Mouse (Mus musculus): ENCODE measurements around the gene Eme2. TPM values are rescaled to one million over a fixed set of nuclear protein-coding genes. Genes with fewer than 3 reads are reported as not detected.

Eme2 gene
- polyA plus RNA-seq, 1 experiment from 2014 or later, result 42.7 TPM

GRCm38 (mm10) chr17:24841133-24841532 is 53.8 kb downstream of the Eme2 start:
- H3K9ac ChIP-seq, result no peak overlapping the region
- no peak overlapping the region for H3K4me3 ChIP-seq (replicated peaks)
- H3K9me3 ChIP-seq, result no peaks in the 10 kb centered on the region
- H3K4me1 ChIP-seq, result no peaks in the 10 kb centered on the region
- H3K27me3 ChIP-seq, result peaks cover 32% of the 10 kb centered on the region
- no peak for ATAC-seq (ENCODE audit: low FRiP score)
- no peaks in the 10 kb centered on the region for H3K36me3 ChIP-seq (replicated peaks)
- 53% methylated on average over 4 of the region's 4 CpGs for WGBS
- no peak overlapping the region for H3K27ac ChIP-seq
- H3K4me2 ChIP-seq, result no peak overlapping the region

GRCm38 (mm10) chr17:24840341-24840740 is 54.5 kb downstream of the Eme2 start:
- no peak overlapping the region for H3K4me2 ChIP-seq
- H3K4me1 ChIP-seq, result no peaks in the 10 kb centered on the region
- H3K36me3 ChIP-seq (replicated peaks), result no peaks in the 10 kb centered on the region
- ATAC-seq (ENCODE audit: low FRiP score), result no peak
- peaks cover 31% of the 10 kb centered on the region for H3K27me3 ChIP-seq
- no peak overlapping the region for H3K9ac ChIP-seq
- no peaks in the 10 kb centered on the region for H3K9me3 ChIP-seq
- H3K4me3 ChIP-seq (replicated peaks), result no peak overlapping the region
- no peak overlapping the region for H3K27ac ChIP-seq
- WGBS, result 69% methylated on average over 5 of the region's 5 CpGs

- 80% methylated on average over 8 of the region's 8 CpGs for WGBS
- ATAC-seq (ENCODE audit: low FRiP score), result no peak
- Histone ChIP-seq H3K9me3 (no peaks in the 10 kb centered on the region), H3K4me1 (no peaks in the 10 kb centered on the region), H3K4me2 (no peak within 1 kb of the TSS), H3K4me3 (replicated peaks) (no peak within 1 kb of the TSS), H3K27me3 (peaks cover 26% of the 10 kb centered on the region), H3K36me3 (replicated peaks) (no peaks in the 10 kb centered on the region), H3K9ac (no peak within 1 kb of the TSS), H3K27ac (no peak within 1 kb of the TSS)
Observed at GRCm38 (mm10) chr17:24839842-24840241, 55.0 kb downstream of the Eme2 start, which contains the start of gene Hagh. Hagh (plus strand) TSS chr17:24840143.

Other genes starting within 250 kb of the Eme2 start
- gene Slc9a3r2, start 244.8 kb downstream of the Eme2 start, polyA plus RNA-seq (2016; fragmentation: Nextera tagmentation; extraction: Ambion mirVana), result 18.3 and 21.9 TPM in 2 replicates
- gene Npw, start 236.6 kb downstream of the Eme2 start, polyA plus RNA-seq (2016; fragmentation: Nextera tagmentation; extraction: Ambion mirVana), result not detected in 2 replicates
- 25.5 and 26.9 TPM in 2 replicates for gene Zfp598, start 225.4 kb downstream of the Eme2 start, polyA plus RNA-seq (2016; fragmentation: Nextera tagmentation; extraction: Ambion mirVana)
- 27.8 and 33.5 TPM in 2 replicates for gene Syngr3, start 205.1 kb downstream of the Eme2 start, polyA plus RNA-seq (2016; fragmentation: Nextera tagmentation; extraction: Ambion mirVana)
- gene Gfer, start 198.9 kb downstream of the Eme2 start, polyA plus RNA-seq (2016; fragmentation: Nextera tagmentation; extraction: Ambion mirVana), result 49.1 and 50.2 TPM in 2 replicates
- 1.6 and 2.6 TPM in 2 replicates for gene Noxo1, start 198.9 kb downstream of the Eme2 start, polyA plus RNA-seq (2016; fragmentation: Nextera tagmentation; extraction: Ambion mirVana)
- 94.7 and 98.0 TPM in 2 replicates for gene Tbl3, start 187.4 kb downstream of the Eme2 start, polyA plus RNA-seq (2016; fragmentation: Nextera tagmentation; extraction: Ambion mirVana)
- gene Rnf151, start 177.0 kb downstream of the Eme2 start, polyA plus RNA-seq (2016; fragmentation: Nextera tagmentation; extraction: Ambion mirVana), result 0.29 TPM in 1 of 2 replicates, not detected in the other
- 946 and 1,025 TPM in 2 replicates for gene Rps2, start 177.0 kb downstream of the Eme2 start, polyA plus RNA-seq (2016; fragmentation: Nextera tagmentation; extraction: Ambion mirVana)
- gene Ndufb10, start 170.6 kb downstream of the Eme2 start, polyA plus RNA-seq (2016; fragmentation: Nextera tagmentation; extraction: Ambion mirVana), result 195 and 201 TPM in 2 replicates
- not detected in 2 replicates for gene Rpl3l, start 167.3 kb downstream of the Eme2 start, polyA plus RNA-seq (2016; fragmentation: Nextera tagmentation; extraction: Ambion mirVana)
- 18.8 and 19.5 TPM in 2 replicates for gene Msrb1, start 158.4 kb downstream of the Eme2 start, polyA plus RNA-seq (2016; fragmentation: Nextera tagmentation; extraction: Ambion mirVana)
- 1.1 and 1.7 TPM in 2 replicates for gene Hs3st6, start 142.1 kb downstream of the Eme2 start, polyA plus RNA-seq (2016; fragmentation: Nextera tagmentation; extraction: Ambion mirVana)
- gene Meiob, start 90.8 kb downstream of the Eme2 start, polyA plus RNA-seq (2016; fragmentation: Nextera tagmentation; extraction: Ambion mirVana), result not detected in 2 replicates
- gene Hagh, start 54.9 kb downstream of the Eme2 start, polyA plus RNA-seq (2016; fragmentation: Nextera tagmentation; extraction: Ambion mirVana), result 24.8 and 27.1 TPM in 2 replicates
- gene Fahd1, start 44.7 kb downstream of the Eme2 start, polyA plus RNA-seq (2016; fragmentation: Nextera tagmentation; extraction: Ambion mirVana), result 17.3 and 17.7 TPM in 2 replicates
- 0.20 TPM in 1 of 2 replicates, not detected in the other for gene Igfals, start 29.1 kb downstream of the Eme2 start, polyA plus RNA-seq (2016; fragmentation: Nextera tagmentation; extraction: Ambion mirVana)
- gene Nubp2, start 8.7 kb downstream of the Eme2 start, polyA plus RNA-seq (2016; fragmentation: Nextera tagmentation; extraction: Ambion mirVana), result 62.9 and 64.4 TPM in 2 replicates
- 47.3 and 50.7 TPM in 2 replicates for gene Spsb3, start 8.4 kb downstream of the Eme2 start, polyA plus RNA-seq (2016; fragmentation: Nextera tagmentation; extraction: Ambion mirVana)
- gene Mrps34, start within 50 bp of the Eme2 start, polyA plus RNA-seq (2016; fragmentation: Nextera tagmentation; extraction: Ambion mirVana), result 86.0 and 91.1 TPM in 2 replicates
- 54.9 and 63.0 TPM in 2 replicates for gene Nme3, start 1.4 kb upstream of the Eme2 start, polyA plus RNA-seq (2016; fragmentation: Nextera tagmentation; extraction: Ambion mirVana)
- 76.5 and 78.2 TPM in 2 replicates for gene Mapk8ip3, start 41.9 kb upstream of the Eme2 start, polyA plus RNA-seq (2016; fragmentation: Nextera tagmentation; extraction: Ambion mirVana)
- 304 and 312 TPM in 2 replicates for gene Jpt2, start 65.6 kb upstream of the Eme2 start, polyA plus RNA-seq (2016; fragmentation: Nextera tagmentation; extraction: Ambion mirVana)
- gene Cramp1l, start 120.7 kb upstream of the Eme2 start, polyA plus RNA-seq (2016; fragmentation: Nextera tagmentation; extraction: Ambion mirVana), result 12.8 and 14.6 TPM in 2 replicates
- 28.1 and 31.8 TPM in 2 replicates for gene Ift140, start 121.0 kb upstream of the Eme2 start, polyA plus RNA-seq (2016; fragmentation: Nextera tagmentation; extraction: Ambion mirVana)
- 8.2 and 9.1 TPM in 2 replicates for gene Tmem204, start 188.5 kb upstream of the Eme2 start, polyA plus RNA-seq (2016; fragmentation: Nextera tagmentation; extraction: Ambion mirVana)
- gene Telo2, start 220.9 kb upstream of the Eme2 start, polyA plus RNA-seq (2016; fragmentation: Nextera tagmentation; extraction: Ambion mirVana), result 42.4 and 47.5 TPM in 2 replicates
- gene Ptx4, start 225.7 kb upstream of the Eme2 start, polyA plus RNA-seq (2016; fragmentation: Nextera tagmentation; extraction: Ambion mirVana), result 0.18 TPM in 1 of 2 replicates, not detected in the other
- gene Clcn7, start 238.3 kb upstream of the Eme2 start, polyA plus RNA-seq (2016; fragmentation: Nextera tagmentation; extraction: Ambion mirVana), result 23.9 and 26.1 TPM in 2 replicates

Measured in forebrain, embryonic 12.5 days (tissue).